Mouse (Mus musculus) heart, postnatal 0 days (tissue): ENCODE measurements around the gene Slc2a8.

Experiments used
- CTCF ChIP-seq: IDR thresholded peaks from 2 replicates; pipeline ENCODE4 v1.5.1; 2016; ENCODE audit warnings: antibody characterized with exemption, control low read depth, low read depth
- EP300 ChIP-seq: IDR thresholded peaks from 2 replicates; pipeline ENCODE4 v1.6.1; 2016; ENCODE audit warnings: antibody characterized with exemption, low read depth

GRCm38 (mm10) chr2:32939418-32939817, 42.5 kb downstream of the Slc2a8 start:
- no peak for TF ChIP-seq EP300
- TF ChIP-seq CTCF, result peak; percentile 46
